Mouse (Mus musculus): ENCODE measurements around the gene Ivns1abp.
"Not testable (repeated sequence)": the region's sequence is repeated elsewhere in the genome, so short reads cannot be mapped to it uniquely, and the experiment has no call there.

Ivns1abp gene

GRCm38 (mm10) chr1:151341321-151342044 is 2.8 kb upstream of the Ivns1abp start:
- in situ Hi-C loops (cut with MseI, MboI) = no loop called here

GRCm38 (mm10) chr1:151342311-151342710 is 2.0 kb upstream of the Ivns1abp start:
- in situ Hi-C loops (cut with MseI, MboI) = no loop called here

GRCm38 (mm10) chr1:151342968-151343367 is 1.3 kb upstream of the Ivns1abp start:
- in situ Hi-C loops (cut with MseI, MboI) = no loop called here

- in situ Hi-C loops (cut with MseI, MboI) = no loop called here
These were observed 550 bp upstream of the Ivns1abp start for GRCm38 (mm10) chr1:151343571-151344282.

GRCm38 (mm10) chr1:151345109-151345862 is 1.0 kb downstream of the Ivns1abp start:
- in situ Hi-C loops (cut with MseI, MboI) = no loop called here

- in situ Hi-C loops (cut with MseI, MboI) = no loop called here
These were observed 1.6 kb downstream of the Ivns1abp start for GRCm38 (mm10) chr1:151345863-151346195.

GRCm38 (mm10) chr1:151346681-151347127 is 2.4 kb downstream of the Ivns1abp start:
- in situ Hi-C loops (cut with MseI, MboI) = no loop called here

- in situ Hi-C loops (cut with MseI, MboI) = not testable (repeated sequence)
These were observed 4.0 kb downstream of the Ivns1abp start for GRCm38 (mm10) chr1:151348293-151348692.

GRCm38 (mm10) chr1:151352911-151353310 is 8.6 kb downstream of the Ivns1abp start:
- in situ Hi-C loops (cut with MseI, MboI) = loop anchor here (5.0 to 10.0 kb wide), 2 partner anchors 276 to 278 kb away; no protein-coding TSS in a partner anchor

GRCm38 (mm10) chr1:151355994-151356393 is 11.7 kb downstream of the Ivns1abp start:
- in situ Hi-C loops (cut with MseI, MboI) = loop anchor here in 1 of 2 experiments (10.0 kb wide), 1 partner anchor 281 kb away; no protein-coding TSS in a partner anchor

GRCm38 (mm10) chr1:151359374-151359773 is 15.1 kb downstream of the Ivns1abp start:
- in situ Hi-C loops (cut with MseI, MboI) = loop anchor here in 1 of 2 experiments (10.0 kb wide), 1 partner anchor 285 kb away; no protein-coding TSS in a partner anchor

- in situ Hi-C loops (cut with MseI, MboI) = no loop called here
These were observed 22.8 kb downstream of the Ivns1abp start for GRCm38 (mm10) chr1:151366944-151367605.

GRCm38 (mm10) chr1:151367721-151368324 is 23.5 kb downstream of the Ivns1abp start:
- in situ Hi-C loops (cut with MseI, MboI) = no loop called here

GRCm38 (mm10) chr1:151368444-151368843 is 24.2 kb downstream of the Ivns1abp start:
- in situ Hi-C loops (cut with MseI, MboI) = no loop called here

- in situ Hi-C loops (cut with MseI, MboI) = no loop called here
These were observed 26.3 kb downstream of the Ivns1abp start for GRCm38 (mm10) chr1:151370573-151370972.

- in situ Hi-C loops (cut with MseI, MboI) = no loop called here
These were observed 27.3 kb downstream of the Ivns1abp start for GRCm38 (mm10) chr1:151371543-151371942.

GRCm38 (mm10) chr1:151372823-151373222 is 28.5 kb downstream of the Ivns1abp start:
- in situ Hi-C loops (cut with MseI, MboI) = no loop called here

GRCm38 (mm10) chr1:151377353-151377752 is 33.1 kb downstream of the Ivns1abp start:
- in situ Hi-C loops (cut with MseI, MboI) = no loop called here

- in situ Hi-C loops (cut with MseI, MboI) = no loop called here
These were observed 45.8 kb downstream of the Ivns1abp start for GRCm38 (mm10) chr1:151390029-151390428.

- in situ Hi-C loops (cut with MseI, MboI) = no loop called here
These were observed 65.5 kb downstream of the Ivns1abp start for GRCm38 (mm10) chr1:151409827-151410226.
